Mouse (Mus musculus) frontal cortex, postnatal 14 days (tissue): ENCODE measurements at regions not wholly inside any gene's neighbourhood (a gene's known extent, or its start where the extent isn't known, plus 50 kb on each side); places are given as distances from the start of the nearest gene placed in this dataset.

ENCODE experiments used
- DNase-seq, 2 experiments: peaks; one replicate each; pipeline ENCODE4 v3.0.0; 2022; ENCODE audit warnings: low spot score in 2 of 2

- DNase-seq = no peak
Measured at GRCm38 (mm10) chr11:112886139-112886538, 104.1 kb downstream of the Sox9 start.

DNA sequence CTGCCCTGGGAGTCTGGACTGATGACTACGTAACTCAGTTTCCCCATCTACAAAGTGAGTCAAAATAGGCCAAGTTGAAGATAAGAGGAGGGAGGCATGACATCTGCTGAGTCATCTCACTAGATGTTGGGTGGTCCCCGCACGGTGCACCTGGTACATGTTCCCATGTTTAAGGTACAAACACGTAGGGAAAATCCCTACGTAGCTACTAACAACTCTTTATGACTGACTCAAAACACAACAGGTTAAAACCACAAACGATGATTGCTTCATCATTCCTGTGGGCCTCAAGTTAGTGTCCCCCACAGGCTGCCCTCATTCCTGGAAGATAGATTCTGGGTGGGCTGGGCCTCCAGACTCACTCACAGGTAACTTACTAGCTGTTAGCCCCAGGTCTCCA, 107.7 kb downstream of the Sox9 start:
- DNase-seq = no peak

GRCm38 (mm10) chr11:112897597-112897996, 115.6 kb downstream of the Sox9 start:
- DNase-seq = no peak

- DNase-seq = no peak
Measured at GRCm38 (mm10) chr11:112902618-112903017, 120.6 kb downstream of the Sox9 start.

- DNase-seq = no peak
Measured at GRCm38 (mm10) chr11:112910309-112910708, 128.3 kb downstream of the Sox9 start.

GRCm38 (mm10) chr11:112912875-112913274, 130.9 kb downstream of the Sox9 start:
- no peak for DNase-seq

- DNase-seq = no peak
Measured at GRCm38 (mm10) chr11:112916923-112917322, 134.9 kb downstream of the Sox9 start.

DNA sequence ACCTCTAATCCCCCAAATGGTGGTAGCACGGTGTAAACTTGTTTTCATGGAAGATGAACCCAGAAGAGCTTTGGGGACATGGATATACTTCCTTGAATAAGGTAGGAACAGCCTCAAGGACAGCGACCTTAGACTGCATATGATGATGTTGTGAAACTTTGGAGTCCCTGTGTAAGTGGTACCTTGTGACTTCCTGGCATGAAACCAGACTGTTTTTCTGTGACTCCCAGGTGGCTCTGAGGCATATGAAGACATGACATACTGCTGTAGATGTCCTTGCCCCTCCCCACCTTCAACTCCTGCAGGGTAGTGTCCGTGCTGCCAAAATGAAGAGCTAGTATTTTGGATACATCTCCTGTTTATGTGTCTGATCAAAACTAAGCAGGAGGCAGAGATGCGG, 138.1 kb downstream of the Sox9 start:
- DNase-seq = no peak

GRCm38 (mm10) chr11:112924577-112924976, 142.6 kb downstream of the Sox9 start:
- no peak for DNase-seq

DNA sequence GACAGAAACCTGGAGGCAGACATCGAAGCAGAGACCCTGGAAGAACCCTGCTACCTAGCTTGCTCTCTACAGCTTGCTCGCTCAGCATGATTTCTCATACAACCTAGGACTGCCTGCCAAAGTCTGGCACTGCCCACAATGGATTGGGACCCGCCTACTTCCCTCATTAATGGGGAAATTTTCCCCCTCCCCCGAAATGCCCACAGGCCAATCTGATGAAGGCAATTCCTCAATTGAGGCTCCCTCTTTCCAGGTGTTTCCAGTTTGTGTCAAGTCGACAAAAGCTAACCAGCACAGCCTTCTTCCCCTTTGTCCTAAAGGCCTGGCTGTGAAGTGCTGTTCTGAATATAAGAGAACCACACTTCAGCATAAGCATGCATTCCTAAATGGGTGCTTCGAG, 143.1 kb downstream of the Sox9 start:
- DNase-seq = no peak

GRCm38 (mm10) chr11:112926330-112927025, 144.5 kb downstream of the Sox9 start:
- no peak for DNase-seq

DNA sequence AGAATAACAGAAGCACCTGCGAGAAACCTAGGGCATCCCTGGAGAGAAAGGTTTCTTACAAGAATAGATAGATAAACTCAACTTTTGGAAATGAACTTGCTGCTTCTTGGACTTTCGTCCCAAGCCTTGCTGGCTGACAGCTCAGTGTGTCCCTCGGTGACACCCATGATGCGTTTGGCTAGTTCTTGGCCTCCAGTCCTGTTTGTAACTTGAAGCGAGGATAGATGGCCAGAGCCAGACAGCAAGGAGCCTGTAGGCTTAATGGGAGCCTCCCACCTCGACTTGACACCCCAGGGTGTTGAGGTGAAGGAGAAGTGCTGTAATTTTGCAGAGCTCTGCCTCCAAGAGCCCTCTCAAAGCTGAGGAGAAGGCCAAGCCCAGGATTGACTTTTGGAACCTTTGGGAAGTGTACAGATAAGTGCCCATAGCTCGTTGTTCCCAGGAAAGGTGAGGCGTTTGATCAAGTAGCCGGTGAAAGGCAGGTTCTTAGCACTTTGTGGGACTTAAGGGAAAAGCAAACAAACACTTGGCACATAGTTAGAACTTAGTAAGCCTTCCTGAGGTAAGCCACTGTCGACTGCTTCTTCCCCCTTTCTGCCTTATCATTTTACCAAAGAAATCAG, 148.3 kb downstream of the Sox9 start:
- DNase-seq = no peak

- DNase-seq = no peak
Measured at GRCm38 (mm10) chr11:112938035-112938434, 156.0 kb downstream of the Sox9 start.

DNA sequence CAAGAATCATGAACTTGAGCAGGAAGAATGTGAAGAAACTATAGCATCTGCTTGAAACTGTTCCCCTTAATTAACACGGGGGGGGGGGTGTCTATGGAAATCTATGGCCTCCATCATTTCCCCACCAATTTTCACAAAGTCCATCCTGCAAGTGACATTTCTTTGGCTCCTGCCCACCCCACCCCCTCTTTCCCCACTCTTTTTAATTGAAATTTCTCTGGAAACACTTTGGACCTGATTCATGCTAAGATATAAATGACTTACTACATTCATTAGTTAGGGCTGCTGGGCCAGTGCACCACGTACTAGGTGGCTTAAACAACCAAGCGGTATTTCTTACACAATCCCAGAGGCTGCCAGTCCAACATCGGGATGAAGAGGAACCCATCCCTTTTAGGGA, 169.4 kb downstream of the Sox9 start:
- no peak for DNase-seq

- no peak for DNase-seq
Measured at GRCm38 (mm10) chr11:112952356-112952755, 170.3 kb downstream of the Sox9 start.

DNA sequence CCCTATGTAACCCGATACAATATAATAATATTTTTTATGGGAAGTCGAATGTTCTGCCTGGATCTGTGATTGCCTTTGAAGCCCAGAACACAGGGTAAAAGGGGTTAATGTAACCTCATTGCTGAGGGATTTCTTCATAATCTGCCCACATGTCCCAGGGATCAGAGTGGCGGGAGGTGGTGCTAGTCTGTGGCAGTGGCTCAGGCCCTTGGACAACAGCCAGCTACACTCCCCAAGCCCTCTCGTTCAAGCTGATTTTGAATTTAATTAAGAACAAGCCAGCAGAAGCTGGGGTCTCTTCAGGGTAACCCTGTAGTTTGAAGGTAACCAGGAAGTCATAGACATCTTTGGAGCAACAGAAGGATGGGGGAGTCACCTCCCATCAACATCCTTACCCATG, 171.5 kb downstream of the Sox9 start:
- no peak for DNase-seq

GRCm38 (mm10) chr11:112956748-112957440, 174.9 kb downstream of the Sox9 start:
- no peak for DNase-seq

DNA sequence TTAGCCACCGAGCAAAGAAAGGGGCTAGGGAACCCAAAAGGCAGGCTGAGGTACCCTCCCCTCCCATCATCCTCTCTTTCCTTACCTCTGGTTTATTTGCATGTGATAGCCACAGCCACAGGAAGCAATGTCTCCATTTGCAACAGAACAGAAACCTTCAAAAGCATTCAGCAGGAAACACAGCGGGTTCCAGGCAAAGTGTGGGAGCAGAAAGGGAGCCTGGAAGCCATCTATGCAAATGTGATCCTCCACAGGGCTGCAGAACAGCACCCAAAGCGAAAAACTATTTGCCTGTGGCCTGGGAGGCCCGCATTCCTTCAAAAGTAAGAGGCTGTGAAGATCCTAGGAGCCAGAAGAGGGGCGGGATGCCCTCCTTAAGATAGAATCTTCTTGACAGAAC, 177.6 kb downstream of the Sox9 start:
- no peak for DNase-seq

GRCm38 (mm10) chr11:112973286-112973685, 191.3 kb downstream of the Sox9 start:
- no peak for DNase-seq

DNA sequence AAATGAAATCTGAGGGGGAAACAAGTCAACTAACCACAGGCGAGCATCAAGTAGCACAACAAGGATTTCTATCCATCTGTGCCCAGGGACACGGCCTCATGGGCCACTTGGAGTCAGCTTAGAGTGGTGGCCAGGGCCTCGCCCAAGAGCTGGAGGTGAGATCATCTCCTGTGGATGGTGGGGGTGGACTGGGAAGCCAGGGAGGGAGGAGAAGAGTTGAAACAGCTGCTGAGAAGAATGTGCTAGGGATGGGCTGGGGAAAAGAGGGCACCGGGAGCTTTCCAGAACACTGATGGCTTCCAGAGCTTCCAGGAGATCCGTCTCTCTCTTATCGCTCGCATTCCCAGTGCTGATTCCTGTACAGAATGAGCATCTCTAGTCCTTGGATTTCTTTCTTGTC, 192.9 kb downstream of the Sox9 start:
- no peak for DNase-seq

DNA sequence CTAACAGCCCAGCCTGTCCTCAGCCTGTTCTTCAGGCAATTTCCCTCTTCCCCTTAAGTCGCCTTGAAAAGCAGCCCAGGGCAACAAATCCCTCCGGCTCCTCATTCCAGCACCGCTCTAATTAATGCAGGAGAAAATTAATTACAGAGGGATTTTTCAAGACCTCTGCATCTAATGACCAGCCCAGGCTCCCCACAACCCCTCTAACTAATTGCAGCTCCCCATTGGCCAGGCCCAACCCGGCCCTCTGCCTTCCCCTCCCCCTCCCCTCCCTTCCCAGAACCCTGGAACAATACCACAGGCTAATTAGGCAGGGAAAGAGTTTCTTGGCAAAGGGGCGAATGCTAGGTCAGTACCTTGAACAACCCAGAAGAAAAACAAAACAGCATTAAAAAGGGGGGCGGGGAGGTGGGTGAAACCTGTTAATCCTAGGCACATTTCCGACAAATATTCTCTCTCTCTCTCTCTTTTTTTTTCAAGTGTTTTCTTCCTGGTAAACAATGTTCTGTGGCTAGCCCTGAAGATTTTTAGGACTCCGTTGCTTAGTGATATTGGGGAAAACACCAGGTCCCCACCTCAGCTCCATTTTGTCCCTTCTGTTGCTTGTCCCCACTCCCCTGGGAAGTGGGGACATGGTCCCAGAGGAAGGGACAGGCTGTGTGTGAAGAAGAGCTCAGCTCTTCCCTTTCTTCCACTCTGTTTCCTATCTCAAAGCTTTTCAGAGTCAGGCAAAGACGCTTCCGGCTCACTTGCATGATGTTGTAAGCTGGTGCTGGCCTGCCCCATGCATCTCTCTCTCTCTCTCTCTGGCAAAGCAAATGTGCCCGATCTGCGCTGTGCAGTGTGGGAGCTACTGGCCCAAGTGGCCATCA, 195.1 kb downstream of the Sox9 start:
- no peak for DNase-seq

DNA sequence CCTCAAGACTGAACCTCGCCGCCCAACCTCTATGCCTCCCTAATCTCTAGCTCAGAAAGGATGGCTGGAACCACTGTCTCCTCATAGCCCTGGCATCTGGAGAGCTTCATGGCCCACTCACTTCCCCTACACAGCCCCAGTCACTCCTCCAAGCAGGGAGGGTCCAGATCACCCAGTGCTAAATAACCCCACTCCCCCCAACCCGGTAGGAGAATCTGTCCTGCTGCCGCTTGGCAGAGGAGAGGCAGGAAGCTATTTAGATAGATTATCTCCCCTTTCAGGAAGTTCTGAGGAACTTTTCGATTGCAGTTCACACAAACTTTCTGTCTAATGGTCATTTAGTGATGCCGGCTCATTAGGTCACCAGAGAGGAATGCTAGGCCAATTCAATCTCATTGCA, 196.9 kb downstream of the Sox9 start:
- DNase-seq = no peak
